ENCODE assay signal across 9 mouse cellular contexts in the genomic region with DNA sequence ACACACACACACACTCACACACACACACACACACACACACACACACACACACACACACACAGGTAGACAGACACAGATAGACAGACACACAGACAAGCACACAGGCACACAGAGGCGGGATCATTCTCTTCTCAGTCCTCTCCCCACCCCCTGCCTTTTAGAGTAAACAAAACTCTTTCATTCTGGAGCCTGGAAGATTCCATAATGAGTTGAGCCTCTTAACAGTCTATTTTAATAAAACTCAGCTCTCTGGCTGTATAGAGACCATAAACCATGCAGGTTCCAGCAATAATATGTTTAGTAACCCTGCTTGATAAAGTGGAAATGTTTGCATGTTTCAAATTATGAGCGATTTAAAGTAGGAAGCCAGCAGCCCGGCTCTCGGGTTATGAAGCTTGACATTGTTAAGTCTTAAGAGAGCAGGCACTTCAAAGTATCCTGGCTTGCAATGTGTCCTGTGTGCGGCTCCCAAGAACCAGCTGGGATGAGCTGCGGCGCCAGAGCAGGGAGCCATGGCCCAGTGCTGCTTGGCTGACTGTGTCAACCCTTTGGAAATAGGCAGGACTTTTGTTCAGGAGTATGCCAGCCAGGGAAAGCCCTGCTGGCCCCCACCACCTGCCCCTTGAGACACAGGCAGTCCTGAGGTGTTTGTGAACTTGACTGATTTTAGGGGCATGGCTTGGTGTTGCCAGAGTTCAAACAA.
A peak's percentile ranks its signal among the peaks of the same experiment; 100 is the strongest.
DNase-seq lines count a peak whose midpoint lies in the region; ATAC-seq and TF ChIP-seq lines count a peak whose summit lies in the region.
"Had no signal": no experiment of that assay in that cellular context is flagged by ENCODE, and none has a peak within 500 bp of the region (broad histone marks: within the 10 kb centered on the region; RNA-seq: fewer than 3 reads in every experiment).

No protein-coding gene starts in this region.

- no peaks in the 10 kb centered on the region for H3K36me3 ChIP-seq in intestine, embryonic 14.5 days (ENCODE audit: control insufficient read depth, insufficient read depth, low read length)
- H3K36me3 ChIP-seq in intestine, postnatal 0 days (ENCODE audit: control insufficient read depth, insufficient read depth): no peaks in the 10 kb centered on the region
- no peaks in the 10 kb centered on the region for H3K36me3 ChIP-seq in midbrain, embryonic 14.5 days (ENCODE audit: control insufficient read depth, insufficient read depth, low read length)
- no peaks in the 10 kb centered on the region for H3K36me3 ChIP-seq in midbrain, postnatal 0 days (ENCODE audit: insufficient read depth, low read length)
- H3K36me3 ChIP-seq in intestine, embryonic 15.5 days: no peaks in the 10 kb centered on the region
- no peaks in the 10 kb centered on the region for H3K36me3 ChIP-seq in stomach, embryonic 16.5 days (ENCODE audit: control insufficient read depth, insufficient read depth, low read length)

- H3K9me3 ChIP-seq in intestine, embryonic 14.5 days (ENCODE audit: control insufficient read depth, low read length): no peaks in the 10 kb centered on the region
- H3K9me3 ChIP-seq in intestine, postnatal 0 days (ENCODE audit: control insufficient read depth): no peaks in the 10 kb centered on the region
- H3K9me3 ChIP-seq in midbrain, embryonic 14.5 days (ENCODE audit: control insufficient read depth, low read length): no peaks in the 10 kb centered on the region
- H3K9me3 ChIP-seq in midbrain, postnatal 0 days (ENCODE audit: low read length): no peaks in the 10 kb centered on the region
- H3K9me3 ChIP-seq in intestine, embryonic 15.5 days: no peaks in the 10 kb centered on the region
- H3K9me3 ChIP-seq in stomach, embryonic 16.5 days (replicated peaks; ENCODE audit: control insufficient read depth, low read length): no peaks in the 10 kb centered on the region

- no peak overlapping the region for H3K9ac ChIP-seq in intestine, embryonic 14.5 days (ENCODE audit: low read length)
- H3K9ac ChIP-seq in intestine, postnatal 0 days (ENCODE audit: low read depth, low read length): no peak overlapping the region
- H3K9ac ChIP-seq in midbrain, embryonic 14.5 days (replicated peaks; ENCODE audit: low read length): no peak overlapping the region
- no peak overlapping the region for H3K9ac ChIP-seq in midbrain, postnatal 0 days (replicated peaks; ENCODE audit: low read length, poor library complexity, severe bottlenecking)
- H3K9ac ChIP-seq in intestine, embryonic 15.5 days: no peak overlapping the region
- no peak overlapping the region for H3K9ac ChIP-seq in stomach, embryonic 16.5 days (ENCODE audit: low read length)

- 29% methylated on average over 7 of the region's 7 CpGs for WGBS in intestine, embryonic 14.5 days
- 36% methylated on average over 7 of the region's 7 CpGs for WGBS in intestine, postnatal 0 days
- 35% methylated on average over 7 of the region's 7 CpGs for WGBS in midbrain, embryonic 14.5 days
- 32% methylated on average over 7 of the region's 7 CpGs for WGBS in midbrain, postnatal 0 days
- WGBS in intestine, embryonic 15.5 days: 26% methylated on average over 7 of the region's 7 CpGs
- 26% methylated on average over 7 of the region's 7 CpGs for WGBS in stomach, embryonic 16.5 days

- peak; percentile 62 for DNase-seq in intestine, embryonic 14.5 days (ENCODE audit: low spot score)
- DNase-seq in midbrain, embryonic 14.5 days: peak; percentile 30
- no peak for DNase-seq in midbrain, postnatal 0 days (ENCODE audit: low spot score)
- no peak for DNase-seq in adrenal gland, adult 2 months
- no peak for DNase-seq in spleen, postnatal 10 days (ENCODE audit: low spot score in 2 of 2)
- DNase-seq: gastrocnemius, adult 2 months had no signal

- no peak for TF ChIP-seq CTCF in intestine, postnatal 0 days (IDR thresholded peaks at IDR 0.05; ENCODE audit: low read depth)
- TF ChIP-seq CTCF in midbrain, postnatal 0 days (IDR thresholded peaks at IDR 0.05): no peak

- no peaks in the 10 kb centered on the region for H3K27me3 ChIP-seq in intestine, embryonic 14.5 days (replicated peaks; ENCODE audit: control insufficient read depth, insufficient read depth, low read length)
- H3K27me3 ChIP-seq in intestine, postnatal 0 days (replicated peaks; ENCODE audit: control insufficient read depth, insufficient read depth, low read length): no peaks in the 10 kb centered on the region
- no peaks in the 10 kb centered on the region for H3K27me3 ChIP-seq in midbrain, embryonic 14.5 days (ENCODE audit: control insufficient read depth, insufficient read depth, low read length)
- H3K27me3 ChIP-seq in midbrain, postnatal 0 days (ENCODE audit: insufficient read depth, low read length): no peaks in the 10 kb centered on the region
- H3K27me3 ChIP-seq in intestine, embryonic 15.5 days (replicated peaks): no peaks in the 10 kb centered on the region
- no peaks in the 10 kb centered on the region for H3K27me3 ChIP-seq in stomach, embryonic 16.5 days (ENCODE audit: control insufficient read depth, insufficient read depth, low read length)

- H3K4me2 ChIP-seq in intestine, embryonic 14.5 days (ENCODE audit: low read length): no peak overlapping the region
- no peak overlapping the region for H3K4me2 ChIP-seq in intestine, postnatal 0 days (replicated peaks; ENCODE audit: low read depth)
- no peak overlapping the region for H3K4me2 ChIP-seq in midbrain, embryonic 14.5 days (ENCODE audit: low read length)
- no peak overlapping the region for H3K4me2 ChIP-seq in midbrain, postnatal 0 days (ENCODE audit: low read depth, low read length, poor library complexity, severe bottlenecking)
- H3K4me2 ChIP-seq in intestine, embryonic 15.5 days (replicated peaks): no peak overlapping the region
- 0 out of 2 replicates have a peak overlapping the region, but pooled peaks have one; percentile 4 for H3K4me2 ChIP-seq in stomach, embryonic 16.5 days (ENCODE audit: low read depth, low read length)

- H3K4me1 ChIP-seq in intestine, embryonic 14.5 days (replicated peaks; ENCODE audit: control insufficient read depth, insufficient read depth, low read length): peaks cover 13% of the 10 kb centered on the region
- H3K4me1 ChIP-seq in intestine, postnatal 0 days (replicated peaks; ENCODE audit: control insufficient read depth, insufficient read depth, low read length): no peaks in the 10 kb centered on the region
- H3K4me1 ChIP-seq in midbrain, embryonic 14.5 days (ENCODE audit: control insufficient read depth, insufficient read depth, low read length): 0 out of 2 replicates have a peak, but pooled peaks cover 4% of the 10 kb centered on the region
- H3K4me1 ChIP-seq in midbrain, postnatal 0 days (ENCODE audit: insufficient read depth, low read length): no peaks in the 10 kb centered on the region
- H3K4me1 ChIP-seq in intestine, embryonic 15.5 days (replicated peaks): peaks cover 8% of the 10 kb centered on the region; the same call in 1 of the 2 replicates
- H3K4me1 ChIP-seq in stomach, embryonic 16.5 days (ENCODE audit: control insufficient read depth, insufficient read depth, low read length): peaks cover 7% of the 10 kb centered on the region

- H3K4me3 ChIP-seq in intestine, embryonic 14.5 days (ENCODE audit: low read depth, low read length): no peak overlapping the region
- H3K4me3 ChIP-seq in intestine, postnatal 0 days (ENCODE audit: low read depth, low read length): no peak overlapping the region
- H3K4me3 ChIP-seq in midbrain, embryonic 14.5 days (replicated peaks; ENCODE audit: low read depth, low read length): no peak overlapping the region
- no peak overlapping the region for H3K4me3 ChIP-seq in midbrain, postnatal 0 days (ENCODE audit: low read depth, low read length)
- H3K4me3 ChIP-seq in intestine, embryonic 15.5 days (replicated peaks): no peak overlapping the region
- H3K4me3 ChIP-seq in stomach, embryonic 16.5 days (replicated peaks; ENCODE audit: low read length): no peak overlapping the region
- H3K4me3 ChIP-seq: gastrocnemius, adult 2 months had no signal

- peak overlapping the region; percentile 66 for H3K27ac ChIP-seq in intestine, embryonic 14.5 days (ENCODE audit: low read depth)
- no peak overlapping the region for H3K27ac ChIP-seq in intestine, postnatal 0 days (ENCODE audit: low read depth, low read length)
- H3K27ac ChIP-seq in midbrain, embryonic 14.5 days (replicated peaks; ENCODE audit: low read depth, low read length): no peak overlapping the region
- no peak overlapping the region for H3K27ac ChIP-seq in midbrain, postnatal 0 days (ENCODE audit: low read depth, low read length)
- H3K27ac ChIP-seq in intestine, embryonic 15.5 days: peak overlapping the region; percentile 63
- peak overlapping the region; percentile 38 for H3K27ac ChIP-seq in stomach, embryonic 16.5 days (ENCODE audit: low read length)
- H3K27ac ChIP-seq: gastrocnemius, adult 2 months had no signal

- no peak for ATAC-seq in intestine, embryonic 14.5 days (replicated peaks; ENCODE audit: low FRiP score, low TSS enrichment, low read depth)
- ATAC-seq in intestine, postnatal 0 days: no peak
- no peak for ATAC-seq in midbrain, embryonic 14.5 days (ENCODE audit: low FRiP score, low TSS enrichment)
- no peak for ATAC-seq in midbrain, postnatal 0 days (ENCODE audit: low FRiP score)
- ATAC-seq in intestine, embryonic 15.5 days: peak; percentile 59
- peak; percentile 50; the same call in 1 of the 2 replicates for ATAC-seq in stomach, embryonic 16.5 days (ENCODE audit: insufficient read depth, low FRiP score)

Comparison
In these comparisons a context has a peak if more than half of its experiments do, and no peak if none do; other contexts are left out.
1. ATAC-seq: peak in intestine, embryonic 15.5 days (single experiment) and stomach, embryonic 16.5 days (single experiment); none in intestine, embryonic 14.5 days (single experiment), intestine, postnatal 0 days (single experiment), midbrain, embryonic 14.5 days (single experiment) and midbrain, postnatal 0 days (single experiment).
2. DNase-seq: peak in intestine, embryonic 14.5 days (single experiment) and midbrain, embryonic 14.5 days (single experiment); none in midbrain, postnatal 0 days (single experiment), adrenal gland, adult 2 months (single experiment) and spleen, postnatal 10 days (0 of 2).
3. H3K27ac ChIP-seq: peak in intestine, embryonic 14.5 days (single experiment), intestine, embryonic 15.5 days (single experiment) and stomach, embryonic 16.5 days (single experiment); none in intestine, postnatal 0 days (single experiment), midbrain, embryonic 14.5 days (single experiment) and midbrain, postnatal 0 days (single experiment).